Mouse (Mus musculus) heart, embryonic 14.5 days (tissue): Measurements from ENCODE around the gene Tmem136. TPM values are rescaled to one million over a fixed set of nuclear protein-coding genes. Genes with fewer than 3 reads are reported as not detected.

Experiments
- ATAC-seq: fragments of 200-750 bp; cut with Nextera tagmentation; 2 replicates; pipeline ENCODE4 v1.8.0; 2017; ENCODE audit warnings: low read depth, moderate TSS enrichment; ENCODE audit not compliant: insufficient number of reproducible peaks, insufficient read depth, low FRiP score
- H3K27ac ChIP-seq, 2 experiments: fragments of 200-500 bp in 1 of 2; fragments of 300-500 bp in 1 of 2; sonication (generic) in 1 of 2; replicated peaks in 1 of 2; 2 replicates each; pipeline ENCODE4 v1.5.1; 2012 to 2014; ENCODE audit warnings: low read depth in 2 of 2, low read length in 2 of 2, control low read depth in 1 of 2, mild to moderate bottlenecking in 1 of 2, mixed read lengths in 1 of 2; ENCODE audit not compliant: control insufficient read depth in 1 of 2, insufficient read depth in 1 of 2
- H3K27me3 ChIP-seq: fragments of 300-500 bp; sonication (generic); 2 replicates; pipeline ENCODE4 v1.6.1; 2014; ENCODE audit warnings: mild to moderate bottlenecking, low read length, control low read depth; ENCODE audit not compliant: control insufficient read depth, insufficient read depth
- H3K36me3 ChIP-seq: fragments of 300-500 bp; sonication (generic); 2 replicates; pipeline ENCODE4 v1.6.1; 2014; ENCODE audit warnings: mild to moderate bottlenecking, control low read depth, low read length, mixed read lengths; ENCODE audit not compliant: control insufficient read depth, insufficient read depth
- H3K4me1 ChIP-seq, 2 experiments: fragments of 200-500 bp in 1 of 2; fragments of 300-500 bp in 1 of 2; sonication (generic) in 1 of 2; 2 replicates each; pipeline ENCODE4 v1.6.1; 2012 to 2014; ENCODE audit warnings: low read length in 2 of 2, control low read depth in 1 of 2, mixed read lengths in 1 of 2; ENCODE audit not compliant: control insufficient read depth in 2 of 2, insufficient read depth in 2 of 2
- H3K4me2 ChIP-seq: fragments of 300-500 bp; sonication (generic); 2 replicates; pipeline ENCODE4 v1.6.1; 2014; ENCODE audit warnings: mild to moderate bottlenecking, low read length
- H3K4me3 ChIP-seq, 2 experiments: fragments of 200-500 bp in 1 of 2; fragments of 300-500 bp in 1 of 2; sonication (generic) in 1 of 2; 2 replicates each; pipeline ENCODE4 v1.5.1; 2012 to 2014; ENCODE audit warnings: low read length in 2 of 2, mild to moderate bottlenecking in 2 of 2, control low read depth in 1 of 2, low read depth in 1 of 2, moderate library complexity in 1 of 2; ENCODE audit not compliant: control insufficient read depth in 1 of 2, insufficient read depth in 1 of 2
- H3K9ac ChIP-seq: fragments of 300-500 bp; sonication (generic); 2 replicates; pipeline ENCODE4 v1.6.1; 2014; ENCODE audit warnings: mild to moderate bottlenecking, low read length
- H3K9me3 ChIP-seq: fragments of 300-500 bp; sonication (generic); 2 replicates; pipeline ENCODE4 v1.6.1; 2016; ENCODE audit warnings: low read length, control low read depth; ENCODE audit not compliant: control insufficient read depth
- WGBS: fragments of 180-500 bp; shearing (Covaris S2); extraction: QIAGEN DNeasy Blood & Tissue Kit; methylation state at CpG from one replicate; pipeline ENCODE4 v1.1.7; 2014; 5-methylcytosine and 5-hydroxymethylcytosine counted together
- polyA plus RNA-seq: library from polyadenylated mRNA; unstranded; fragments of >200 nt; fragmentation: Nextera tagmentation; extraction: Ambion mirVana; gene quantifications from 2 replicates; pipeline ENCODE4 v1.2.1, GENCODE M21; 2014

The Tmem136 gene
- polyA plus RNA-seq, 1 experiment from 2014 or later: 15.1 TPM

DNA sequence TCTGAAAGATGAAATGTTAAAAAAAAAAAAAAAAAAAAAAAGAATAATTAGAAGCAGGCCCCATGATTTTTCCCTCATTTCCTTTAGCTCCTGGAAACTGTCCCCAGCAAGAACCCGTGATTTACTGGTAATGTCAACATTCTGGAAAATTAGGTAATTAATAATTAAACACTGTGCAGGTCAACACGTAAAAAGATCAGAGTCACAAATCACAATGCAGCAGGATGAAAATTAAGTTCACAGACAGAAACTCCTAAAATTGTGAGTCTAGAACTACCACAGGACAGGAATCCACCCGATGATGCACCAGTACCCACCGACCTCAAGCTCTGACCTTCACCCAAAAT, 11.9 kb downstream of the Tmem136 start:
- no peaks in the 10 kb centered on the region for H3K27me3 ChIP-seq

DNA sequence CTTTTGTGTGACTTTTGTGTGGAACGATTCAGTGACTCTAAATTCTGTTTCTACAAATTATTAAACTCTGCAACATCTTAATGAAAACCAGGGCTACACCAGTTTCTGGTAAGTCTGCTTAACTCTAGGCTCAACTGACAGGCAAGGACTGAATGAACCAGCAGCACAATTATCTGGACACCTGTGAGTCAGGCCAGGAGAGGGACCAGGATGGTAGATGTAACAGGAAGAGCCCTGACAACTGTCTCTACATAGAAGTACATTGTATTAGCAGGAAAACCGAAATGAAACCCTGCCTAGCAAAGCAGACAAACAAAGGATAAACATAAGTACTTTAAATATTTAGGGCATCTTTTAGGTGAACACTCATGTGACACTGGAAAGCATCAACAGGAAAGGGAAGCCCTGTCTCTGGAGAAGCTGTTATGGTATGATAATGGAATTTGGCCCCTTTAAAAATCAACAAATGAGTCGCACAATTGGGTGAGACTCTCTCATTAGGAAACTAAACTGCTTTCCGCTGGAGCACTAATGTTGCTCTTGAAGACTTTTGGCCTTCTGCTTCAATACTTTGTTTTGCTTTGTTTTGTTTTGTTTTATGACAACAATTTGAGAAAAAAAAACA, 12.6 kb downstream of the Tmem136 start:
- peak overlapping the region; percentile 83 for H3K4me2 ChIP-seq
- H3K9me3 ChIP-seq: no peaks in the 10 kb centered on the region
- H3K9ac ChIP-seq: peak overlapping the region; percentile 93
- H3K27ac ChIP-seq: no peak overlapping the region
- peaks cover 6 to 36% of the 10 kb centered on the region in 2 experiments for H3K4me1 ChIP-seq
- 0 out of 2 replicates have a peak, but pooled peaks cover 2% of the 10 kb centered on the region for H3K36me3 ChIP-seq
- H3K4me3 ChIP-seq: peak overlapping the region; percentile 18 to 84; a peak in 3 of 4 replicates
- WGBS: 29% methylated on average over 4 of the region's 4 CpGs
- no peak for ATAC-seq
- no peaks in the 10 kb centered on the region for H3K27me3 ChIP-seq

More for the DNA sequence above, 11.9 kb downstream of the Tmem136 start:
- Histone ChIP-seq H3K27ac (peak overlapping the region; percentile 87 to 97), H3K4me1 (peaks cover 5 to 34% of the 10 kb centered on the region in 2 experiments), H3K36me3 (0 out of 2 replicates have a peak, but pooled peaks cover 8% of the 10 kb centered on the region), H3K9me3 (no peaks in the 10 kb centered on the region), H3K4me2 (peak overlapping the region; percentile 83), H3K4me3 (peak overlapping the region; percentile 84 to 89), H3K9ac (peak overlapping the region; percentile 93)
- no peak for ATAC-seq
- WGBS: 7% methylated on average over 4 of the region's 4 CpGs

DNA sequence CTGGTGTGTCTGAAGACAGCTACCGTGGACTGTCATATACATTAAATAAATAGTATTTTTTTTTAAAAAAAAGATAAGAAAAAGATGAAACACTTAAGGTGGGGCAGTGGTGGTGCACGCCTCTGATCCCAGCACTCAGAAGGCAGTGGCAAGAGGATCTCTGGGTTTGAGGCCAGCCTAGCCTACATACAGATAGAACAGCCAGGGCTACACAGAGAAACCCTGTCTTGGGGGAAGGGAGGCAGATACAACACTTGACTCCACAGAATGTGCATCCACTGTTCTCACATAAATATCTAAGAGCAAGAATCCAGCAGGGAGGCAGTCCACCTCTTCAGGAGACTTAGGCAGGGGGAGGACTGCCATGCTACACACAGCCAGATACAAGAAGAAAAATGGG, 13.4 kb downstream of the Tmem136 start:
- ATAC-seq: no peak
- Histone ChIP-seq H3K9ac (peak overlapping the region; percentile 93), H3K4me2 (peak overlapping the region; percentile 83), H3K27me3 (no peaks in the 10 kb centered on the region), H3K36me3 (no peaks in the 10 kb centered on the region), H3K4me1 (peaks cover 8 to 37% of the 10 kb centered on the region in 2 experiments), H3K4me3 (peak overlapping the region in 1 of 2 experiments; percentile 84; a peak in 2 of 4 replicates), H3K9me3 (no peaks in the 10 kb centered on the region), H3K27ac (no peak overlapping the region)
- 85% methylated on average over 2 of the region's 2 CpGs for WGBS

DNA sequence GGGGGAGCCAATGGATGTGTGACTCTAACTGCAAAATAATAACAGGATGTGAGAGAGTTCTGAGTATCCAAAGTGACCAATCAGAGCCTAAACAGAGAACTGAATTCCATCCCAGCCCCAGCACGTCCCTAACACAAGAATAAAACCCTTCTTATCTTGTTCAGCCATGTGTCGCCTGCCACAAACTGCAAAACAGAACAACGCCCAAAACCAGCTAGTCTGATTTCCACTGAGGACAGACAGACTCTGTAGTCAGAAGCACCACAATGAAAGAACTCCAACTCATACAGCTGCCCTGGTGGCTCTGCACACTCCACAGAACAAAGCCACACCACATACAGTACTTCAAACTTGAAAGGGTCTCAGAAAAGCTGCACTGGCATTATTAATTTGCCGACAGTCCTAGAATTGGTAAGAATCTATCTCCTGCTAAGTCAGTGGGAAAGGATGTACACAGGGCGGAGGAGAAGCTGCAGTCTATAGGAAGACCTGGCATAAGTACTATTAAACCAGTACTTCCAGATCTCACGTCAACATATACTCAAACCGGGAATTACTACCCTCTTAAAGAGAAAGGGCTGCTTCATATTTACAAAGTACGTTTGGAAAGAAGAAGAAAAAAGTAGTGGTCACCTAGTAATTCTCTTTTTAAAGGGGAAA, 14.3 kb downstream of the Tmem136 start:
- H3K4me3 ChIP-seq: peak overlapping the region in 1 of 2 experiments; percentile 84; a peak in 1 of 4 replicates
- H3K9me3 ChIP-seq: no peaks in the 10 kb centered on the region
- 31% methylated on average over 8 of the region's 8 CpGs for WGBS
- no peaks in the 10 kb centered on the region for H3K27me3 ChIP-seq
- no peaks in the 10 kb centered on the region for H3K36me3 ChIP-seq
- no peak for ATAC-seq
- no peak overlapping the region for H3K9ac ChIP-seq
- H3K27ac ChIP-seq: peak overlapping the region; percentile 66 to 73
- H3K4me2 ChIP-seq: peak overlapping the region; percentile 83
- H3K4me1 ChIP-seq: peaks cover 8 to 34% of the 10 kb centered on the region in 2 experiments

DNA sequence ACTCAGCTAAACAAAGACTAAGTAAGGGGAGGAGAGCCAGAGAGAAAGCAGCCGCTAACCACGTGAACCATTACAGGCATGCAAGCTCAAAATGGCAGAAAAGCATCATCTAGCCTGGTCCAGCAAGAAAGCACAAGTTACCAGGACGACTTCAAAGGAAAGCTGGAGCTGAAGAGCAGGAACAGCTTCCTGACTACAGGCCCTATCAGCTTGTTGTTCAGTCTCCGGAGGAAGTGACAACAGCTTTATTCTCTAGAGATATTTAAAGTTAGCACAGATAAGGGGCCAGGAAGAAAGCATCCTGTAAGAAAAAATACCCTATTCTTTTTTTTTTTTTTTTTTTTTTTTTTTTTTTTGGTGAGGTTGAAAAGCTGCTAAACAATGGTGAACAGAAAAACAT, 17.4 kb downstream of the Tmem136 start:
- no peaks in the 10 kb centered on the region for H3K36me3 ChIP-seq
- no peaks in the 10 kb centered on the region for H3K27me3 ChIP-seq
- peaks cover 10 to 35% of the 10 kb centered on the region in 2 experiments for H3K4me1 ChIP-seq
- 18% methylated on average over 4 of the region's 4 CpGs for WGBS
- ATAC-seq: no peak
- H3K27ac ChIP-seq: no peak overlapping the region
- no peak overlapping the region for H3K4me2 ChIP-seq
- no peak overlapping the region for H3K4me3 ChIP-seq
- H3K9ac ChIP-seq: no peak overlapping the region
- H3K9me3 ChIP-seq: no peaks in the 10 kb centered on the region

DNA sequence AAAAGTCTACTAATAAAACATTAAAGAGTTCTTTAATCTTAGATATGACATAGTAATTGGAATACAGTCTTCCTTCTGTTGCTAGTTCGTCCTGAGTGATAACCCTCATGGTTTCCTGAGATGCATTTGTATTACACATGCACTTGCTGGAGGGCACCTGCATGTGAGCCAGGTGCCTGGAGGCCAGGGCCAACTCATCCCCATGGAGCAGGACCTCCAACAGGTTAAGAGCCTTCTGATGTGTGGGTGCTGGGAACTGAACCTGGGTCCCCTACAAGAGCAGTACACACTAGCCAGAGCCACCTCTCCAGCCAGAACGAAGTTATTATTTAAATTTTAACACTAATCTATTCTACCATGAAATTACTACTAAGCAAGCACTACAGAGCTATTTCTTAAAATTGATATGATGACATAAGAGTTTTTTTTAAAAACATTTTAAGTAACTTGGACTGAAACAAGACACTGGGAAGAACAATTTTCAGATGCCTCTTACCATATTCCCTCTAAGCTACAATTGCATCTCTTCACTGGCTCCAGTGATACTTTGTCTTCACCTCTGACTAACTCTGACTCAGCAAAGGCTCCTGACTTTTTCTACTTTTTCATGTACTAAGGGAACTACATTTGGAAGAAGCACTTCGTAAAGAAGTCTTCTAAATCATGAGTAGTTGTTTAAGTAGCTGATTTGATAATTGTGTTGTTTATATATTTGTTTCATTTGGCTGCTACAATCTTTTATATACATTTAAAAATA, 18.4 kb downstream of the Tmem136 start:
- 86% methylated on average over 3 of the region's 3 CpGs for WGBS
- no peaks in the 10 kb centered on the region for H3K36me3 ChIP-seq
- no peak overlapping the region for H3K9ac ChIP-seq
- H3K27ac ChIP-seq: no peak overlapping the region
- no peaks in the 10 kb centered on the region for H3K9me3 ChIP-seq
- no peak overlapping the region for H3K4me2 ChIP-seq
- no peak overlapping the region for H3K4me3 ChIP-seq
- ATAC-seq: no peak
- peaks cover 12 to 34% of the 10 kb centered on the region in 2 experiments for H3K4me1 ChIP-seq
- no peaks in the 10 kb centered on the region for H3K27me3 ChIP-seq

DNA sequence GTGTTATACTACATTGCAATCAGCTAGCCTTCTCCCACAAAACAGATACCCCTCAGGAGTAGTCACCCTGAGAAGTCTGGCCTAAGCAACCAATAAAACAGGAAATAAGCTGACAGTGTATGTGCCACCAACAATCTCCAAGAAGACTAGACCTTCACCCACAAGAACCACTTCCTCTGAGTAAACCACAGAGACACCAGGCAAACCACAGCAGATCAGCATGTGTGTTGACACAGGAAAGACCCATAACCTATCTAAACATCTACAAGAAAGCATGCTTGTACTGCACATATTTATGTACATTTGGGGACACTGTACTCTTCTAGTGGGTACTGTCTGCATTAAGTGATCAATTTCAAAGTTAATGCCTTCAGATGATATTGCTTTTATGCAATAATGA, 20.0 kb downstream of the Tmem136 start:
- ATAC-seq: no peak
- H3K36me3 ChIP-seq: no peaks in the 10 kb centered on the region

More for the DNA sequence above, 20.0 kb downstream of the Tmem136 start:
- H3K27ac ChIP-seq: no peak overlapping the region
- no peaks in the 10 kb centered on the region for H3K9me3 ChIP-seq
- H3K27me3 ChIP-seq: no peaks in the 10 kb centered on the region
- no peak overlapping the region for H3K4me2 ChIP-seq
- peaks cover 9 to 22% of the 10 kb centered on the region in 2 experiments for H3K4me1 ChIP-seq
- no peak overlapping the region for H3K4me3 ChIP-seq
- H3K9ac ChIP-seq: no peak overlapping the region
